Mouse (Mus musculus): Measurements from ENCODE around the gene Plce1. TPM values are rescaled to one million over a fixed set of nuclear protein-coding genes. Genes with fewer than 3 reads are reported as not detected.

Plce1 gene
- polyA plus RNA-seq, 1 experiment from 2014 or later, result 0.47 TPM

- Histone ChIP-seq H3K36me3 (no peaks in the 10 kb centered on the region), H3K4me2 (no peak overlapping the region), H3K27me3 (peaks cover 21% of the 10 kb centered on the region), H3K4me1 (replicated peaks) (no peaks in the 10 kb centered on the region), H3K9ac (no peak overlapping the region), H3K27ac (no peak overlapping the region), H3K4me3 (replicated peaks) (no peak overlapping the region), H3K9me3 (replicated peaks) (no peaks in the 10 kb centered on the region)
- 67% methylated on average over 7 of the region's 7 CpGs for WGBS (ENCODE audit: insufficient replicate concordance)
- DNase-seq (no peak), ATAC-seq (ENCODE audit: low read depth) (no peak)
Observed at GRCm38 (mm10) chr19:38475394-38475793, 5.5 kb upstream of the Plce1 start.

GRCm38 (mm10) chr19:38478286-38478685, 2.6 kb upstream of the Plce1 start:
- Histone ChIP-seq H3K4me2 (no peak overlapping the region), H3K27me3 (peaks cover 50% of the 10 kb centered on the region), H3K9ac (no peak overlapping the region), H3K4me1 (replicated peaks) (no peaks in the 10 kb centered on the region), H3K27ac (no peak overlapping the region), H3K4me3 (replicated peaks) (no peak overlapping the region), H3K9me3 (replicated peaks) (no peaks in the 10 kb centered on the region), H3K36me3 (no peaks in the 10 kb centered on the region)
- DNase-seq, result no peak
- 57% methylated on average over 5 of the region's 5 CpGs for WGBS (ENCODE audit: insufficient replicate concordance)
- no peak for ATAC-seq (ENCODE audit: low read depth)

GRCm38 (mm10) chr19:38478948-38479347, 2.0 kb upstream of the Plce1 start:
- no peaks in the 10 kb centered on the region for H3K4me1 ChIP-seq (replicated peaks)
- peaks cover 56% of the 10 kb centered on the region for H3K27me3 ChIP-seq
- DNase-seq (no peak), ATAC-seq (ENCODE audit: low read depth) (no peak)
- no peaks in the 10 kb centered on the region for H3K9me3 ChIP-seq (replicated peaks)
- WGBS (ENCODE audit: insufficient replicate concordance), result 49% methylated on average over 7 of the region's 7 CpGs
- no peak overlapping the region for H3K27ac ChIP-seq
- no peak overlapping the region for H3K4me2 ChIP-seq
- H3K4me3 ChIP-seq (replicated peaks), result no peak overlapping the region
- no peak overlapping the region for H3K9ac ChIP-seq
- no peaks in the 10 kb centered on the region for H3K36me3 ChIP-seq

GRCm38 (mm10) chr19:38479473-38479872, 1.4 kb upstream of the Plce1 start:
- no peak overlapping the region for H3K4me3 ChIP-seq (replicated peaks)
- no peaks in the 10 kb centered on the region for H3K36me3 ChIP-seq
- WGBS (ENCODE audit: insufficient replicate concordance), result 52% methylated on average over 5 of the region's 5 CpGs
- no peaks in the 10 kb centered on the region for H3K4me1 ChIP-seq (replicated peaks)
- no peak overlapping the region for H3K27ac ChIP-seq
- H3K4me2 ChIP-seq, result no peak overlapping the region
- ATAC-seq (ENCODE audit: low read depth), result no peak
- H3K9ac ChIP-seq, result no peak overlapping the region
- peaks cover 59% of the 10 kb centered on the region for H3K27me3 ChIP-seq
- H3K9me3 ChIP-seq (replicated peaks), result no peaks in the 10 kb centered on the region
- DNase-seq, result no peak

GRCm38 (mm10) chr19:38480156-38480720, 671 bp upstream of the Plce1 start:
- peaks cover 59% of the 10 kb centered on the region for H3K27me3 ChIP-seq
- ATAC-seq (ENCODE audit: low read depth) (no peak), DNase-seq (no peak)
- H3K9me3 ChIP-seq (replicated peaks), result no peaks in the 10 kb centered on the region
- 11% methylated on average over 12 of the region's 12 CpGs for WGBS (ENCODE audit: insufficient replicate concordance)
- H3K36me3 ChIP-seq, result no peaks in the 10 kb centered on the region
- no peak overlapping the region for H3K9ac ChIP-seq
- peak overlapping the region; percentile 61 for H3K4me2 ChIP-seq
- H3K4me1 ChIP-seq (replicated peaks), result no peaks in the 10 kb centered on the region
- H3K4me3 ChIP-seq (replicated peaks), result peak overlapping the region; percentile 50
- no peak overlapping the region for H3K27ac ChIP-seq

- Histone ChIP-seq H3K36me3 (no peaks in the 10 kb centered on the region), H3K9me3 (replicated peaks) (no peaks in the 10 kb centered on the region), H3K9ac (no peak overlapping the region), H3K4me1 (replicated peaks) (no peaks in the 10 kb centered on the region), H3K27ac (no peak overlapping the region), H3K4me3 (replicated peaks) (no peak overlapping the region), H3K27me3 (peaks cover 62% of the 10 kb centered on the region), H3K4me2 (no peak overlapping the region)
- WGBS (ENCODE audit: insufficient replicate concordance), result 16% methylated on average over 8 of the region's 8 CpGs
- DNase-seq (no peak), ATAC-seq (ENCODE audit: low read depth) (no peak)
Observed at GRCm38 (mm10) chr19:38481906-38482305, 997 bp downstream of the Plce1 start.

- 27% methylated on average over 19 of the region's 19 CpGs for WGBS (ENCODE audit: insufficient replicate concordance)
- Histone ChIP-seq H3K27me3 (peaks cover 62% of the 10 kb centered on the region), H3K27ac (no peak overlapping the region), H3K4me2 (no peak overlapping the region), H3K9ac (no peak overlapping the region), H3K36me3 (no peaks in the 10 kb centered on the region), H3K4me1 (replicated peaks) (no peaks in the 10 kb centered on the region), H3K9me3 (replicated peaks) (no peaks in the 10 kb centered on the region), H3K4me3 (replicated peaks) (no peak overlapping the region)
- ATAC-seq (ENCODE audit: low read depth) (no peak), DNase-seq (no peak)
Observed at GRCm38 (mm10) chr19:38482406-38483181, 1.7 kb downstream of the Plce1 start.

- no peaks in the 10 kb centered on the region for H3K36me3 ChIP-seq
- WGBS (ENCODE audit: insufficient replicate concordance), result 34% methylated on average over 11 of the region's 11 CpGs
Observed at GRCm38 (mm10) chr19:38485779-38486555, 5.1 kb downstream of the Plce1 start.

GRCm38 (mm10) chr19:38487501-38487900, 6.6 kb downstream of the Plce1 start:
- H3K36me3 ChIP-seq, result no peaks in the 10 kb centered on the region
- no peaks in the 10 kb centered on the region for H3K4me1 ChIP-seq (replicated peaks)
- ATAC-seq (ENCODE audit: low read depth) (no peak), DNase-seq (no peak)
- no peak overlapping the region for H3K27ac ChIP-seq
- peaks cover 20% of the 10 kb centered on the region for H3K27me3 ChIP-seq
- no peak overlapping the region for H3K4me3 ChIP-seq (replicated peaks)
- no peak overlapping the region for H3K4me2 ChIP-seq
- 46% methylated on average over 4 of the region's 4 CpGs for WGBS (ENCODE audit: insufficient replicate concordance)
- H3K9me3 ChIP-seq (replicated peaks), result no peaks in the 10 kb centered on the region
- no peak overlapping the region for H3K9ac ChIP-seq

More at GRCm38 (mm10) chr19:38485779-38486555, 5.1 kb downstream of the Plce1 start:
- no peaks in the 10 kb centered on the region for H3K4me1 ChIP-seq (replicated peaks)
- H3K4me2 ChIP-seq, result no peak overlapping the region
- ATAC-seq (ENCODE audit: low read depth), result no peak
- peaks cover 35% of the 10 kb centered on the region for H3K27me3 ChIP-seq
- no peaks in the 10 kb centered on the region for H3K9me3 ChIP-seq (replicated peaks)
- H3K27ac ChIP-seq, result no peak overlapping the region
- no peak overlapping the region for H3K9ac ChIP-seq
- H3K4me3 ChIP-seq (replicated peaks), result no peak overlapping the region
- no peak for DNase-seq

GRCm38 (mm10) chr19:38488103-38488912, 7.4 kb downstream of the Plce1 start:
- ATAC-seq (ENCODE audit: low read depth), result no peak
- 61% methylated on average over 9 of the region's 9 CpGs for WGBS (ENCODE audit: insufficient replicate concordance)
- DNase-seq, result no peak
- no peaks in the 10 kb centered on the region for H3K36me3 ChIP-seq
- peaks cover 12% of the 10 kb centered on the region for H3K27me3 ChIP-seq
- H3K4me2 ChIP-seq, result no peak overlapping the region
- no peaks in the 10 kb centered on the region for H3K9me3 ChIP-seq (replicated peaks)
- H3K4me3 ChIP-seq (replicated peaks), result no peak overlapping the region
- H3K27ac ChIP-seq, result no peak overlapping the region
- no peaks in the 10 kb centered on the region for H3K4me1 ChIP-seq (replicated peaks)
- H3K9ac ChIP-seq, result no peak overlapping the region

GRCm38 (mm10) chr19:38498233-38498632, 17.3 kb downstream of the Plce1 start:
- ATAC-seq (ENCODE audit: low read depth), result no peak

More at GRCm38 (mm10) chr19:38498233-38498632, 17.3 kb downstream of the Plce1 start:
- no peak for DNase-seq
- H3K4me3 ChIP-seq (replicated peaks), result no peak overlapping the region
- no peak overlapping the region for H3K27ac ChIP-seq
- no peaks in the 10 kb centered on the region for H3K36me3 ChIP-seq
- H3K27me3 ChIP-seq, result no peaks in the 10 kb centered on the region
- no peak overlapping the region for H3K9ac ChIP-seq
- no peak overlapping the region for H3K4me2 ChIP-seq
- H3K9me3 ChIP-seq (replicated peaks), result no peaks in the 10 kb centered on the region
- H3K4me1 ChIP-seq (replicated peaks), result no peaks in the 10 kb centered on the region
- WGBS (ENCODE audit: insufficient replicate concordance), result 55% methylated on average over 5 of the region's 5 CpGs
